Mouse (Mus musculus) T-helper 2 cell (primary cell): ENCODE data around the gene Tex2.

Experiments used
- in situ Hi-C: fragments of 300-600 bp; cut with MboI, MseI; formaldehyde crosslinking; loops from one replicate; pipeline ENCODE4 v1.15.1; 2025; ENCODE audit warnings: high pct_unique_total_duplicates

Gene Tex2

GRCm38 (mm10) chr11:106461145-106461932, 151.9 kb downstream of the Tex2 start:
- in situ Hi-C loops = no loop called here

- in situ Hi-C loops = no loop called here
Measured at GRCm38 (mm10) chr11:106460671-106461070, 152.6 kb downstream of the Tex2 start.

- in situ Hi-C loops = no loop called here
Measured at GRCm38 (mm10) chr11:106458540-106458939, 154.7 kb downstream of the Tex2 start.
